Mouse (Mus musculus): ENCODE measurements around the gene Cct7. TPM values are rescaled to one million over a fixed set of nuclear protein-coding genes. Genes with fewer than 3 reads are reported as not detected.

Gene Cct7
- total and polyA plus RNA-seq, 2 experiments = 76.2 to 115 TPM

DNA sequence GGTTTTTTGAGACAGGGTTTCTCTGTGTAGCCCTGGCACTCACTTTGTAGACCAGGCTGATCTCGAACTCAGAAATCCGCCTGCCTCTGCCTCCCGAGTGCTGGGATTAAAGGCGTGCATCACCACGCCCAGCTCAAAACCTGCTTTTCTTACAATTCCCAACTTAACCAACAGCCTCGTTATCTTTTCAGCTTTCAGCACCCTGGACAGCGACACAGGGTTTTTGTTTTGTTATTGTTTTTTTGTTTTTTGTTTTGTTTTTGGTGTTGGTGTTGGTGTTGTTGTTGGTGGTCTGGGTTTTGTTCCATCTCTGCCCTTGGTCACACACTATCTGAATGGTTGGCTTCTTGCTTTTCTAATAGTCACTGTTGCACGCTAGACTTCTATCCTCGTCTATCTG lies 46.8 kb downstream of the Cct7 start:
- no peak overlapping the region for H3K27ac ChIP-seq (replicated peaks; ENCODE audit: insufficient read depth, low read depth, low read length)
- H3K79me2 ChIP-seq (ENCODE audit: control insufficient read depth, insufficient read depth, low read length) = no peaks in the 10 kb centered on the region
- no peaks in the 10 kb centered on the region for H3K36me3 ChIP-seq (ENCODE audit: control insufficient read depth, insufficient read depth, low read length)
- peaks cover 5% of the 10 kb centered on the region for H3K27me3 ChIP-seq (ENCODE audit: control insufficient read depth, insufficient read depth, low read length)
- TF ChIP-seq POLR2A (IDR thresholded peaks at IDR 0.05; ENCODE audit: extremely low read depth, insufficient read depth, low read length) = no peak
- no peak for TF ChIP-seq CTCF (IDR thresholded peaks at IDR 0.05; ENCODE audit: low read depth, low read length)
- WGBS = 53% methylated on average over 9 of the region's 9 CpGs
- DNase-seq (ENCODE audit: extremely low read depth, low read depth, low spot score) = no peak
- peaks cover 2% of the 10 kb centered on the region for H3K4me1 ChIP-seq (ENCODE audit: control insufficient read depth, insufficient read depth, low read length)
- no peak overlapping the region for H3K4me3 ChIP-seq (ENCODE audit: insufficient read depth, low read depth, low read length)
- no peak overlapping the region for H3K9ac ChIP-seq (ENCODE audit: low read depth, low read length)

- WGBS = 62% methylated on average over 1 of the region's 1 CpGs
- no peak overlapping the region for H3K4me3 ChIP-seq (ENCODE audit: insufficient read depth, low read depth, low read length)
- peaks cover 2% of the 10 kb centered on the region for H3K4me1 ChIP-seq (ENCODE audit: control insufficient read depth, insufficient read depth, low read length)
- no peak for DNase-seq (ENCODE audit: extremely low read depth, low read depth, low spot score)
- no peaks in the 10 kb centered on the region for H3K36me3 ChIP-seq (ENCODE audit: control insufficient read depth, insufficient read depth, low read length)
- H3K79me2 ChIP-seq (ENCODE audit: control insufficient read depth, insufficient read depth, low read length) = no peaks in the 10 kb centered on the region
- no peak for TF ChIP-seq CTCF (IDR thresholded peaks at IDR 0.05; ENCODE audit: low read depth, low read length)
- peaks cover 6% of the 10 kb centered on the region for H3K27me3 ChIP-seq (ENCODE audit: control insufficient read depth, insufficient read depth, low read length)
- no peak overlapping the region for H3K9ac ChIP-seq (ENCODE audit: low read depth, low read length)
- no peak overlapping the region for H3K27ac ChIP-seq (replicated peaks; ENCODE audit: insufficient read depth, low read depth, low read length)
Measured at GRCm38 (mm10) chr6:85500416-85500815, 49.1 kb downstream of the Cct7 start.

DNA sequence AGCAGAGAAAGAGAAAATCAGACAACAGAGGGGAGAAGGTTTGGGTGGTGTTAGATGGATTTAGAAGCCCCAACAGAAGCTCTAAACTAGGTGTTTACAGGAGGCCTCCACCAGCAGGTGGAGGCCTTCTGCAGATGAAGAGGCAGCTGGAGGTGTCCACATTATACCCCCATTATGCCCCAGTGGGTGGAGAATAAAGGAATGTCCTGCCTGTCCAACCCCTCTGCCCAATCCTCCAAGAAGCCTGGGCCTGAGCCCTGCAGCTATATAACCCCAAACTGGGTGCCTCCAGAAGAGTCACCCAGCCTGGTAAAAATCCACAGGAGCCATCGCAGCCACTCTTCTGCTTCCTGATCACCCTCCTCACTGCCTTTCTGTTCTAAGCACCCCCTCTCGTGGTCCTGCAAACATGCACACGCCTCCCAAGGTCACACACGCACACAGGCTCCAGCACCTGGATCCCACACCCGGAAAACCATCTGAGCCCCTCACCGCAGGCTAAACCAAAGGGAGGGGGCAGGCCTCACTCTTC lies 50.3 kb downstream of the Cct7 start:
- Histone ChIP-seq H3K4me3 (ENCODE audit: insufficient read depth, low read depth, low read length) (no peak overlapping the region), H3K27me3 (ENCODE audit: control insufficient read depth, insufficient read depth, low read length) (peaks cover 6% of the 10 kb centered on the region), H3K4me1 (ENCODE audit: control insufficient read depth, insufficient read depth, low read length) (peaks cover 2% of the 10 kb centered on the region), H3K36me3 (ENCODE audit: control insufficient read depth, insufficient read depth, low read length) (no peaks in the 10 kb centered on the region), H3K79me2 (ENCODE audit: control insufficient read depth, insufficient read depth, low read length) (no peaks in the 10 kb centered on the region), H3K9ac (ENCODE audit: low read depth, low read length) (no peak overlapping the region), H3K27ac (replicated peaks; ENCODE audit: insufficient read depth, low read depth, low read length) (no peak overlapping the region)
- TF ChIP-seq CTCF (IDR thresholded peaks at IDR 0.05; ENCODE audit: low read depth, low read length) (no peak), POLR2A (IDR thresholded peaks at IDR 0.05; ENCODE audit: extremely low read depth, insufficient read depth, low read length) (no peak)
- WGBS = 29% methylated on average over 6 of the region's 6 CpGs
- no peak for DNase-seq (ENCODE audit: extremely low read depth, low read depth, low spot score)

- no peak for DNase-seq (ENCODE audit: extremely low read depth, low read depth, low spot score)
- no peaks in the 10 kb centered on the region for H3K36me3 ChIP-seq (ENCODE audit: control insufficient read depth, insufficient read depth, low read length)
- no peak overlapping the region for H3K9ac ChIP-seq (ENCODE audit: low read depth, low read length)
- H3K79me2 ChIP-seq (ENCODE audit: control insufficient read depth, insufficient read depth, low read length) = no peaks in the 10 kb centered on the region
- H3K4me1 ChIP-seq (ENCODE audit: control insufficient read depth, insufficient read depth, low read length) = peaks cover 2% of the 10 kb centered on the region
- H3K27me3 ChIP-seq (ENCODE audit: control insufficient read depth, insufficient read depth, low read length) = peaks cover 6% of the 10 kb centered on the region
- TF ChIP-seq CTCF (IDR thresholded peaks at IDR 0.05; ENCODE audit: low read depth, low read length) (no peak), POLR2A (IDR thresholded peaks at IDR 0.05; ENCODE audit: extremely low read depth, insufficient read depth, low read length) (no peak)
- peak overlapping the region; percentile 43; the same call in 1 of the 2 replicates for H3K4me3 ChIP-seq (ENCODE audit: insufficient read depth, low read depth, low read length)
- H3K27ac ChIP-seq (replicated peaks; ENCODE audit: insufficient read depth, low read depth, low read length) = no peak overlapping the region
- WGBS = 6% methylated on average over 36 of the region's 37 CpGs
Measured at GRCm38 (mm10) chr6:85502103-85502910, 51.0 kb downstream of the Cct7 start.

- Histone ChIP-seq H3K36me3 (ENCODE audit: control insufficient read depth, insufficient read depth, low read length) (no peaks in the 10 kb centered on the region), H3K9ac (ENCODE audit: low read depth, low read length) (no peak within 1 kb of the TSS), H3K4me3 (ENCODE audit: insufficient read depth, low read depth, low read length) (peak within 1 kb of the TSS; percentile 43; the same call in 1 of the 2 replicates), H3K4me1 (ENCODE audit: control insufficient read depth, insufficient read depth, low read length) (peaks cover 2% of the 10 kb centered on the region), H3K27me3 (ENCODE audit: control insufficient read depth, insufficient read depth, low read length) (peaks cover 6% of the 10 kb centered on the region), H3K79me2 (ENCODE audit: control insufficient read depth, insufficient read depth, low read length) (no peaks in the 10 kb centered on the region), H3K27ac (replicated peaks; ENCODE audit: insufficient read depth, low read depth, low read length) (no peak within 1 kb of the TSS)
- DNase-seq (ENCODE audit: extremely low read depth, low read depth, low spot score) = no peak
- 5% methylated on average over 22 of the region's 22 CpGs for WGBS
- TF ChIP-seq CTCF (IDR thresholded peaks at IDR 0.05; ENCODE audit: low read depth, low read length) = no peak
- TF ChIP-seq POLR2A (IDR thresholded peaks at IDR 0.05; ENCODE audit: extremely low read depth, insufficient read depth, low read length) = no peak
Measured at GRCm38 (mm10) chr6:85502911-85503250, 51.6 kb downstream of the Cct7 start, which contains the start of gene Fbxo41. Gene Fbxo41 (minus strand): TSS chr6:85502994.

DNA sequence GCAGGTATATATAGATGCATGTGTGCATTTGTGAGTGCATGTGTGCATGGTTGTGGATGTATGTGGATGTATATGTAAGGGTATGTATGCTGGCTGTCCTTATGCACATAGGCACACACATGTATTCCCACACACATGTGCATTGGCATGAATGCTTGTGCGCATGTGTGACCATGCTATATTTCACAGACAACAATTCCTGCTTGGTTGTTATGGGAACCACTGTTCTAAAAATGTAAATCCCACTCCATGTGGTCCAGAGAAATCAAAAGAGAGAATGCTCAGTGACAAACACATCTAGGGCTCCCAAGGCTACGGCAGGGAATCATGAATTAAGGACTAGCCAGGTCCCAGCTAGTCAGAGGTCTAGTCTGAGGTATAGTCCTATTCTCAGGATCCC lies 53.6 kb downstream of the Cct7 start:
- DNase-seq (ENCODE audit: extremely low read depth, low read depth, low spot score) = no peak
- H3K4me1 ChIP-seq (ENCODE audit: control insufficient read depth, insufficient read depth, low read length) = peaks cover 2% of the 10 kb centered on the region
- no peaks in the 10 kb centered on the region for H3K79me2 ChIP-seq (ENCODE audit: control insufficient read depth, insufficient read depth, low read length)
- H3K36me3 ChIP-seq (ENCODE audit: control insufficient read depth, insufficient read depth, low read length) = no peaks in the 10 kb centered on the region
- peaks cover 6% of the 10 kb centered on the region for H3K27me3 ChIP-seq (ENCODE audit: control insufficient read depth, insufficient read depth, low read length)
- TF ChIP-seq CTCF (IDR thresholded peaks at IDR 0.05; ENCODE audit: low read depth, low read length) (no peak), POLR2A (IDR thresholded peaks at IDR 0.05; ENCODE audit: extremely low read depth, insufficient read depth, low read length) (no peak)
- WGBS = 78% methylated on average over 2 of the region's 2 CpGs
- no peak overlapping the region for H3K9ac ChIP-seq (ENCODE audit: low read depth, low read length)
- no peak overlapping the region for H3K4me3 ChIP-seq (ENCODE audit: insufficient read depth, low read depth, low read length)
- no peak overlapping the region for H3K27ac ChIP-seq (replicated peaks; ENCODE audit: insufficient read depth, low read depth, low read length)

Data from liver, adult 2 months (tissue).